Mouse (Mus musculus) erythroblast, embryonic 14.5 days (primary cell): ENCODE results near the gene Cdk13. TPM values are rescaled to one million over a fixed set of nuclear protein-coding genes. Genes with fewer than 3 reads are reported as not detected.

Experiments used
- H3K27me3 ChIP-seq: 2 replicates; pipeline ENCODE4 v1.6.1; 2012; ENCODE audit warnings: inconsistent platforms; ENCODE audit not compliant: control insufficient read depth
- H3K36me3 ChIP-seq: 2 replicates; pipeline ENCODE4 v1.6.1; 2012; ENCODE audit warnings: mild to moderate bottlenecking, inconsistent platforms; ENCODE audit not compliant: control insufficient read depth
- H3K4me1 ChIP-seq: 2 replicates; pipeline ENCODE4 v1.6.1; 2012; ENCODE audit warnings: inconsistent platforms; ENCODE audit not compliant: control insufficient read depth
- H3K4me3 ChIP-seq: replicated peaks from 2 replicates; pipeline ENCODE3; 2012; ENCODE audit warnings: moderate library complexity, mild to moderate bottlenecking, inconsistent platforms
- H3K9me3 ChIP-seq: 2 replicates; pipeline ENCODE4 v1.6.1; 2012; ENCODE audit warnings: low read length, inconsistent platforms, mixed read lengths; ENCODE audit not compliant: control insufficient read depth
- GATA1 ChIP-seq: IDR thresholded peaks from 2 replicates; pipeline ENCODE4 v1.6.1; 2012; ENCODE audit warnings: low read length, inconsistent platforms, mixed read lengths
- TAL1 ChIP-seq: IDR thresholded peaks from 3 replicates; pipeline ENCODE4 v1.6.1; 2012; ENCODE audit warnings: low read length, inconsistent platforms, mixed read lengths
- polyA plus RNA-seq: library from polyadenylated mRNA; stranded (reverse); fragments of >175 nt; gene quantifications from 2 replicates; pipeline ENCODE4 v1.2.3, GENCODE M21; 2012

The Cdk13 gene
- polyA plus RNA-seq, 1 experiment = 4.4 TPM

DNA sequence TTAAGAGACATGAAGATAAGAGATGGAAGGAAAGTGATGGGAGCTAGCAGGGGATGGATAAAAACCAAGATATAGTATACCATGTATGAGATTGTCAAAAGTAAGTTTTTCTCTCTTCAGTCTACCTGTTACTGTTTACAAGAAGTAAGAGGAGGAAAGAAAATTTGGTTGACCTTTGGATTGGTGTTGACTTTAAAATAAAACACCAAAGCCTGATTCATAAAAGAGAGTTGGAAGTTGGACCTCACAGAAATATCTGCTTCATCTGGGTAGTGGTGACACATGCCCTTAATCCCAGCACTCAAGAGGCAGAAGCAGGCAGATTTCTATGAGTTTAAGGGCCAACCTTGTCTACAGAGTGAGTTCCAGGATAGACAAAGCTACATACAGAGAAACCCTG, 102.6 kb downstream of the Cdk13 start:
- Histone ChIP-seq H3K4me1 (peaks cover 4% of the 10 kb centered on the region), H3K27me3 (no peaks in the 10 kb centered on the region)

GRCm38 (mm10) chr13:17701322-17701721, 103.6 kb downstream of the Cdk13 start:
- no peak for TF ChIP-seq GATA1
- H3K36me3 ChIP-seq = peaks cover 18% of the 10 kb centered on the region
- H3K4me1 ChIP-seq = peaks cover 10% of the 10 kb centered on the region
- H3K9me3 ChIP-seq = no peaks in the 10 kb centered on the region
- no peak overlapping the region for H3K4me3 ChIP-seq
- H3K27me3 ChIP-seq = no peaks in the 10 kb centered on the region

More for the DNA sequence above, 102.6 kb downstream of the Cdk13 start:
- Histone ChIP-seq H3K9me3 (no peaks in the 10 kb centered on the region), H3K36me3 (peaks cover 18% of the 10 kb centered on the region), H3K4me3 (no peak overlapping the region)
- no peak for TF ChIP-seq TAL1
- TF ChIP-seq GATA1 = no peak

- Histone ChIP-seq H3K27me3 (no peaks in the 10 kb centered on the region), H3K4me1 (peaks cover 13% of the 10 kb centered on the region), H3K9me3 (no peaks in the 10 kb centered on the region), H3K36me3 (peaks cover 17% of the 10 kb centered on the region), H3K4me3 (no peak overlapping the region)
- no peak for TF ChIP-seq GATA1
- no peak for TF ChIP-seq TAL1
Observed at GRCm38 (mm10) chr13:17700090-17700715, 104.7 kb downstream of the Cdk13 start.

DNA sequence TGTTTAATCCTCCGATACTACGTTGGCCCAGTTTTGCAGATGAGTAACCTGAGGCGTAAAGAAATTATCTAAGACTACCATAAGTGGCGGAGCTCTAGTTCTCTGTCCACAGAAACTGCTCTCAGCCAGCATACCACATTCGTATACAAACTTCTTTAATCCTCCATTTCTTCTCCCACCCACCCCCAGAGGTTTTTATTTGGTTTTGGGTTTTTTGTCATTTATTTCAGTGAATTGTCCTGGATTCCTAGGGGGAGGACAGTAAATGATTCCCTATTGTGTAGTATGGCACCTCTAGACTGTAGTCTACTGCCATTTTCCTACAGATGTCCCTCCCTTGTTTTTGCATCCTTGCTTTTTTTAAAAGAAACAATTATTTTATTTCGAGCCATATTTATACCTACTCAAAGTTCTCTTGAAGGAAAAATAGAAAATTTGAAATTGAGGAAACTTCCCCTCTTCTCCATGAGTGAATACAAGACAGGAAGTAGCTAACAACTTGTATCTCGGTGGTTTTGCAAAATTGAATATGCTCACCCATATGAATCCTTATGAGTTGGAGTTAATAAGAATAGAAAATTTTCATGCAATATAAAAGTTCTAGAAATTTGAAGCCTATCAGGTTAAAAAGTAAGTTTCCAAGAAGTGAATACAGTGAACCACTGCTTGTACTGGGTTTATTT, 108.9 kb downstream of the Cdk13 start:
- H3K9me3 ChIP-seq = no peaks in the 10 kb centered on the region
- H3K4me3 ChIP-seq = peak overlapping the region; percentile 93
- TF ChIP-seq GATA1 (no peak), TAL1 (no peak)
- H3K4me1 ChIP-seq = peaks cover 24% of the 10 kb centered on the region
- H3K27me3 ChIP-seq = no peaks in the 10 kb centered on the region
- H3K36me3 ChIP-seq = peaks cover 7% of the 10 kb centered on the region

- H3K4me3 ChIP-seq = peak within 1 kb of the TSS; percentile 93
- no peak for TF ChIP-seq TAL1
- H3K9me3 ChIP-seq = no peaks in the 10 kb centered on the region
- peaks cover 7% of the 10 kb centered on the region for H3K36me3 ChIP-seq
- H3K4me1 ChIP-seq = peaks cover 24% of the 10 kb centered on the region
- H3K27me3 ChIP-seq = no peaks in the 10 kb centered on the region
Observed at GRCm38 (mm10) chr13:17694911-17695699, 109.8 kb downstream of the Cdk13 start, which contains the start of the genes Mplkip and Sugct. Gene Mplkip, plus strand, starts transcription at chr13:17695192. Gene Sugct, minus strand, starts transcription at chr13:17695553.

- H3K9me3 ChIP-seq = no peaks in the 10 kb centered on the region
- peaks cover 7% of the 10 kb centered on the region for H3K36me3 ChIP-seq
- H3K4me3 ChIP-seq = peak overlapping the region; percentile 93
- H3K4me1 ChIP-seq = peaks cover 24% of the 10 kb centered on the region
- no peak for TF ChIP-seq GATA1
- no peak for TF ChIP-seq TAL1
- H3K27me3 ChIP-seq = no peaks in the 10 kb centered on the region
Observed at GRCm38 (mm10) chr13:17694414-17694813, 110.5 kb downstream of the Cdk13 start.

GRCm38 (mm10) chr13:17693816-17694215, 111.1 kb downstream of the Cdk13 start:
- Histone ChIP-seq H3K4me1 (peaks cover 24% of the 10 kb centered on the region), H3K36me3 (peaks cover 7% of the 10 kb centered on the region), H3K9me3 (no peaks in the 10 kb centered on the region), H3K27me3 (no peaks in the 10 kb centered on the region), H3K4me3 (peak overlapping the region; percentile 93)
- TF ChIP-seq TAL1 (no peak), GATA1 (no peak)

DNA sequence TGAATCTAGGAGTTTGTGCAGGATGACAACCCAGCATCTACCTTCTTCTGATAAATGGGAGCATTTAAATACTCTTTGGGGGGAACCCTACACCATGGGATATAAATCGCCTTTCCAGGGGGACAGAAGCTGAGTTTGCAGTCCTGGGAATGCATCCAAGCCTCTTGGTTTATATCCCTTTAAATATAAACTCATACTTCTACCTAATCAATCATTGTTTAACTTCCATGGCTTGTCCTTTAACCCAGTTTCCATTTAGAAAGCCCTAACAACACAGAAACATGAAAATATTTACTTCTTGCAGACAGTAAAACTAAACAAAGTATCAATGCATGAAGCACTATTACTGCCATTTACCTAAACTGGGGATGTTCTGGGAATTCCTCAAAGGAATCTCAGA, 113.5 kb downstream of the Cdk13 start:
- TF ChIP-seq TAL1 (no peak), GATA1 (no peak)
- Histone ChIP-seq H3K36me3 (no peaks in the 10 kb centered on the region), H3K4me1 (peaks cover 15% of the 10 kb centered on the region), H3K27me3 (no peaks in the 10 kb centered on the region), H3K4me3 (no peak overlapping the region), H3K9me3 (no peaks in the 10 kb centered on the region)

DNA sequence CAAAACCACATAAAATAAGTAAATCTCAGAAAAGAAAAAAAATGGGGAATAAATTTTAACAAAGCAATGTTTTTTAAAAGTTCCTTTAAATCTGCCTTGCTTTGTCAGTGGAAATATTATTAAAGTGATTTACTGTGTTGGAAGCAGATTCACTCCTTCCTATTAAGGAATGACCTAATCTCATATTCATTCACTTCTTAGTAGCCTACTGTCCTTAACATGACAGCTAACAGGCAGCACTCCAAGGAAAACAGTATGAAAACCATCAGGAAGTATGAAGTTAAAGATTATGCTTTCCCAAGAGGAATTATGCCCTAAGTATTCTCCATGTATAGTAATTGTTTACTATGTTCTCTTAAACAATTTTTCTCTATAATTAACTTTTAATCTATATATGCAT, 114.2 kb downstream of the Cdk13 start:
- Histone ChIP-seq H3K9me3 (no peaks in the 10 kb centered on the region), H3K4me1 (peaks cover 11% of the 10 kb centered on the region), H3K4me3 (no peak overlapping the region), H3K27me3 (no peaks in the 10 kb centered on the region), H3K36me3 (no peaks in the 10 kb centered on the region)
- TF ChIP-seq GATA1 (no peak), TAL1 (no peak)
